Mouse (Mus musculus) thymus, postnatal 25 days (tissue): ENCODE results near the gene Pdx1.
A peak's percentile ranks its signal among the peaks of the same experiment; 100 is the strongest.

Experiments used
- DNase-seq: peaks from one replicate; pipeline ENCODE4 v3.0.0; 2022

Pdx1 gene

GRCm38 (mm10) chr5:147312830-147313685, 43.3 kb downstream of the Pdx1 start:
- no peak for DNase-seq

- DNase-seq = no peak
These were observed 45.1 kb downstream of the Pdx1 start for GRCm38 (mm10) chr5:147314646-147315431.

GRCm38 (mm10) chr5:147315432-147316075, 45.8 kb downstream of the Pdx1 start:
- no peak for DNase-seq

- no peak for DNase-seq
These were observed 47.6 kb downstream of the Pdx1 start for GRCm38 (mm10) chr5:147317321-147317720.

GRCm38 (mm10) chr5:147317991-147318390, 48.2 kb downstream of the Pdx1 start:
- no peak for DNase-seq

GRCm38 (mm10) chr5:147319653-147320052, 49.9 kb downstream of the Pdx1 start:
- DNase-seq = peak; percentile 22

- DNase-seq = no peak
These were observed 52.4 kb downstream of the Pdx1 start, which contains the start of gene Urad for GRCm38 (mm10) chr5:147322183-147322582. Gene Urad, minus strand, starts transcription at chr5:147322440.

GRCm38 (mm10) chr5:147323237-147323917, 53.6 kb downstream of the Pdx1 start:
- DNase-seq = peak; percentile 87
